Mouse (Mus musculus) MEL (cell line): Measurements from ENCODE around the gene 4931409K22Rik. TPM values are rescaled to one million over a fixed set of nuclear protein-coding genes. Genes with fewer than 3 reads are reported as not detected.

Experiments
- DNase-seq: peaks from one replicate; pipeline ENCODE4 v3.0.0; 2011; ENCODE audit warnings: low read depth, low spot score
- H3K27ac ChIP-seq: 2 replicates; pipeline ENCODE4 v1.5.1; 2012; ENCODE audit warnings: low read depth, mild to moderate bottlenecking, control low read depth, low read length, moderate library complexity; ENCODE audit not compliant: control insufficient read depth
- H3K27me3 ChIP-seq, 2 experiments: fragments of 150-350 bp in 1 of 2; sonication (generic) in 1 of 2; 2 replicates each; pipeline ENCODE4 v1.6.1; 2012; ENCODE audit warnings: low read length in 2 of 2, mild to moderate bottlenecking in 2 of 2, improper control_type of control experiment in 1 of 2, moderate library complexity in 1 of 2; ENCODE audit not compliant: insufficient read depth in 2 of 2, control insufficient read depth in 1 of 2
- H3K36me3 ChIP-seq, 2 experiments: 2 replicates each; pipeline ENCODE4 v1.6.1; 2012 to 2014; ENCODE audit warnings: low read length in 2 of 2, improper control_type of control experiment in 1 of 2, inconsistent platforms in 1 of 2, mild to moderate bottlenecking in 1 of 2; ENCODE audit not compliant: insufficient read depth in 2 of 2, control insufficient read depth in 1 of 2
- H3K4me1 ChIP-seq, 2 experiments: fragments of 150-350 bp in 1 of 2; sonication (generic) in 1 of 2; 2 replicates each; pipeline ENCODE4 v1.6.1; 2012; ENCODE audit warnings: low read length in 2 of 2, improper control_type of control experiment in 1 of 2, mild to moderate bottlenecking in 1 of 2; ENCODE audit not compliant: insufficient read depth in 2 of 2, control insufficient read depth in 1 of 2
- H3K4me3 ChIP-seq, 2 experiments: fragments of 150-350 bp in 1 of 2; sonication (generic) in 1 of 2; 2 replicates each; pipeline ENCODE4 v1.5.1; 2012; ENCODE audit warnings: low read depth in 2 of 2, low read length in 2 of 2, mild to moderate bottlenecking in 2 of 2, moderate library complexity in 2 of 2, control low read depth in 1 of 2, improper control_type of control experiment in 1 of 2; ENCODE audit not compliant: control insufficient read depth in 1 of 2, insufficient read depth in 1 of 2
- H3K79me2 ChIP-seq: 2 replicates; pipeline ENCODE4 v1.6.1; 2012; ENCODE audit warnings: mild to moderate bottlenecking, low read length, moderate library complexity; ENCODE audit not compliant: control insufficient read depth, poor library complexity, insufficient read depth
- H3K9ac ChIP-seq: 2 replicates; pipeline ENCODE4 v1.6.1; 2012; ENCODE audit warnings: low read depth, mild to moderate bottlenecking, control low read depth, low read length, moderate library complexity; ENCODE audit not compliant: control insufficient read depth, poor library complexity, severe bottlenecking
- H3K9me3 ChIP-seq: fragments of 150-350 bp; sonication (generic); replicated peaks from 2 replicates; pipeline ENCODE4 v1.6.1; 2012; ENCODE audit warnings: mild to moderate bottlenecking, low read length, improper control_type of control experiment, moderate library complexity; ENCODE audit not compliant: insufficient read depth
- GABPA ChIP-seq: IDR thresholded peaks from 2 replicates; pipeline ENCODE4 v1.6.1; 2012; ENCODE audit warnings: low read depth, mild to moderate bottlenecking, inconsistent platforms, low read length, improper control_type of control experiment, moderate library complexity
- MAFK ChIP-seq: IDR thresholded peaks from 2 replicates; pipeline ENCODE4 v1.6.1; 2011; ENCODE audit warnings: low read depth, mild to moderate bottlenecking, low read length, improper control_type of control experiment, borderline replicate concordance
- MAX ChIP-seq: IDR thresholded peaks from 2 replicates; pipeline ENCODE4 v1.6.1; 2011; ENCODE audit warnings: low read length, improper control_type of control experiment
- MAZ ChIP-seq: IDR thresholded peaks from 2 replicates; pipeline ENCODE4 v1.6.1; 2012; ENCODE audit warnings: low read depth, mild to moderate bottlenecking, inconsistent platforms, low read length, improper control_type of control experiment
- MYB ChIP-seq: IDR thresholded peaks from 2 replicates; pipeline ENCODE4 v1.6.1; 2011; ENCODE audit warnings: mild to moderate bottlenecking, low read depth, low read length, improper control_type of control experiment
- MYC ChIP-seq: IDR thresholded peaks from 2 replicates; pipeline ENCODE4 v1.6.1; 2011; ENCODE audit warnings: low read depth, mild to moderate bottlenecking, low read length, improper control_type of control experiment, moderate library complexity
- NELFE ChIP-seq: IDR thresholded peaks from 2 replicates; pipeline ENCODE4 v1.6.1; 2011; ENCODE audit warnings: low read depth, low read length, improper control_type of control experiment
- POLR2A ChIP-seq, 2 experiments: IDR thresholded peaks; 2 replicates each; pipeline ENCODE4 v1.6.1; 2011 to 2012; ENCODE audit warnings: low read length in 2 of 2, mild to moderate bottlenecking in 2 of 2, control low read depth in 1 of 2, improper control_type of control experiment in 1 of 2, low read depth in 1 of 2, moderate library complexity in 1 of 2; ENCODE audit not compliant: control insufficient read depth in 1 of 2, insufficient read depth in 1 of 2, poor library complexity in 1 of 2
- SIN3A ChIP-seq: IDR thresholded peaks from 2 replicates; pipeline ENCODE4 v1.6.1; 2012; ENCODE audit warnings: low read length, improper control_type of control experiment, inconsistent platforms
- SMC3 ChIP-seq: IDR thresholded peaks from 2 replicates; pipeline ENCODE4 v1.6.1; 2011; ENCODE audit warnings: low read depth, low read length, improper control_type of control experiment
- TAL1 ChIP-seq: IDR thresholded peaks from 2 replicates; pipeline ENCODE4 v1.6.1; 2012; ENCODE audit warnings: mild to moderate bottlenecking, inconsistent platforms, low read length, moderate library complexity, mixed read lengths
- TBP ChIP-seq: IDR thresholded peaks from 2 replicates; pipeline ENCODE4 v1.8.0; 2011; ENCODE audit warnings: low read depth, low read length, improper control_type of control experiment
- TCF12 ChIP-seq: IDR thresholded peaks from 2 replicates; pipeline ENCODE4 v1.6.1; 2014; ENCODE audit warnings: low read depth, mild to moderate bottlenecking, inconsistent platforms, low read length, improper control_type of control experiment, moderate library complexity
- ZC3H11A ChIP-seq: IDR thresholded peaks from 2 replicates; pipeline ENCODE4 v1.6.1; 2012; ENCODE audit warnings: low read depth, mild to moderate bottlenecking, inconsistent platforms, low read length, improper control_type of control experiment
- ZMIZ1 ChIP-seq: IDR thresholded peaks from 2 replicates; pipeline ENCODE4 v1.6.1; 2012; ENCODE audit warnings: low read depth, mild to moderate bottlenecking, inconsistent platforms, low read length, improper control_type of control experiment, moderate library complexity
- polyA plus RNA-seq, 2 experiments: library from polyadenylated mRNA; stranded (reverse) in 1 of 2; unstranded in 1 of 2; fragments of >175 nt in 1 of 2; fragments of >200 nt in 1 of 2; gene quantifications; 2 replicates each; pipeline versions ENCODE4 v1.2.1 to v1.2.4; 2012; ENCODE audit warnings: low replicate concordance in 2 of 2, low read depth in 1 of 2; ENCODE audit not compliant: insufficient read length in 2 of 2, insufficient read depth in 1 of 2, missing spikeins in 1 of 2
- total RNA-seq: library from RNA; depleted of rRNA; stranded (reverse); fragments of 300-350 nt; gene quantifications from 2 replicates; pipeline ENCODE4 v1.2.3, GENCODE M21; 2012

Gene 4931409K22Rik
- total and polyA plus RNA-seq, 3 experiments, result not detected

DNA sequence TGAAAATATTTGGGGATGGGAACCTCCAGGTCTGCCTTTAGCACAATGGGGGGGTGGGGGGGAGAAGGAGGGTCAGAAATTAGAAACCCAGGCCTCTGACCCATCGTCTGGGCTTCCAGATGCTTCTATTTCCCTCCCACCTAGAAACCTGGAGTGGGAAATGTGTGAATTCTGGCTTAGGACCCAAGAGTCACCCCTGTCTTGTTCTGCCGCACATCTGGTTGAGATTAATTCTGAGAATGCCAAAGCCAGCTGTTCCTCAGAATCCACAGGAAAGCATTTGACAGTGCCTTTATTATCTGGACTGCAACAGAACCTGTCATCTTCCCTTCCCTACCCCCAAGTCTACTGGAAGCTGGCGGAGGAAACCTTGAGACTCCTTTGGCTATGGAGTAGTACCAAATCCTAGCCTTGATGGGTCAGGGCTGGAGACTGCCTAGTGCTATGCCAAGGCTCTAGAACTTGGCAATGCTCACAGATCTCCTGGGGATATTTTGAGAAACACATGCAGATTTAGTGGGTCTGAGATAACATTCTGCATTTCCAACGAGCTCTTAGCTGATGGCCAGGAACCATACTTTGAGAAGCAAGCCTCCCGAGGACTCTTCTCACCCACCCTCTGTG, 2.9 kb downstream of the 4931409K22Rik start:
- no peaks in the 10 kb centered on the region for H3K9me3 ChIP-seq
- no peaks in the 10 kb centered on the region for H3K36me3 ChIP-seq
- no peak overlapping the region for H3K9ac ChIP-seq
- DNase-seq, result no peak
- H3K4me3 ChIP-seq, result no peak overlapping the region
- H3K79me2 ChIP-seq, result no peaks in the 10 kb centered on the region
- TF ChIP-seq MAFK, result no peak
- TF ChIP-seq POLR2A (IDR thresholded peaks at IDR 0.05; ENCODE audit: control insufficient read depth in 1 of 2, insufficient read depth in 1 of 2, low read depth in 1 of 2, low read length in 2 of 2, poor library complexity in 1 of 2), result no peak
- no peak for TF ChIP-seq SIN3A
- no peak for TF ChIP-seq MYB
- no peak for TF ChIP-seq ZC3H11A
- TF ChIP-seq MYC, result no peak
- no peak for TF ChIP-seq GABPA
- TF ChIP-seq MAX, result no peak
- no peak for TF ChIP-seq TBP
- TF ChIP-seq TCF12, result no peak
- no peak for TF ChIP-seq ZMIZ1
- no peak for TF ChIP-seq MAZ
- TF ChIP-seq, all 39 proteins: peak for 0
- Histone ChIP-seq H3K4me1 (no peaks in the 10 kb centered on the region), H3K27ac (no peak overlapping the region), H3K27me3 (peaks cover 14 to 23% of the 10 kb centered on the region in 2 experiments)

DNA sequence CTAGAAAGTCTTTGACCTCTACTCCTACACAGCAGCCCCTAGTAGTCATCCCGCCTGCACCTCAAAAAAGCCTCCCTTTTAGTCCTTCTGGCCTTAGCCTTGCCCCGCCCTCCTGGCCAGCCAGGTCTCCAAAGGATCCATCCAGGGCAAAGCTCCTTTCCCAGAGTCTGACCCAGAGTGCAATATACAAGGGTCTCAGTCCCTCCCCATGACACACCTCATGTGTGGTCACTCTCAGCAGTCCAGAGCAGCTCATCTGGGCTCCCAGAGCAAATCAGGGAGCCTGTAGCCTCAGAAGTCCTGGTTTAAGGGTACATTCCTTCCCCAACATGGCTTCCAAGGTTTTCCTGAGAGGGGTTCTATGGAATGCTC, 5.3 kb downstream of the 4931409K22Rik start:
- no peaks in the 10 kb centered on the region for H3K4me1 ChIP-seq
- H3K4me3 ChIP-seq, result no peak overlapping the region
- TF ChIP-seq NELFE (no peak), SMC3 (no peak)
- TF ChIP-seq, all 39 proteins: peak for 0
- DNase-seq, result no peak
- H3K9ac ChIP-seq, result no peak overlapping the region
- H3K36me3 ChIP-seq, result no peaks in the 10 kb centered on the region
- no peaks in the 10 kb centered on the region for H3K79me2 ChIP-seq
- H3K27ac ChIP-seq, result no peak overlapping the region
- no peaks in the 10 kb centered on the region for H3K9me3 ChIP-seq
- peaks cover 9 to 23% of the 10 kb centered on the region in 2 experiments for H3K27me3 ChIP-seq

DNA sequence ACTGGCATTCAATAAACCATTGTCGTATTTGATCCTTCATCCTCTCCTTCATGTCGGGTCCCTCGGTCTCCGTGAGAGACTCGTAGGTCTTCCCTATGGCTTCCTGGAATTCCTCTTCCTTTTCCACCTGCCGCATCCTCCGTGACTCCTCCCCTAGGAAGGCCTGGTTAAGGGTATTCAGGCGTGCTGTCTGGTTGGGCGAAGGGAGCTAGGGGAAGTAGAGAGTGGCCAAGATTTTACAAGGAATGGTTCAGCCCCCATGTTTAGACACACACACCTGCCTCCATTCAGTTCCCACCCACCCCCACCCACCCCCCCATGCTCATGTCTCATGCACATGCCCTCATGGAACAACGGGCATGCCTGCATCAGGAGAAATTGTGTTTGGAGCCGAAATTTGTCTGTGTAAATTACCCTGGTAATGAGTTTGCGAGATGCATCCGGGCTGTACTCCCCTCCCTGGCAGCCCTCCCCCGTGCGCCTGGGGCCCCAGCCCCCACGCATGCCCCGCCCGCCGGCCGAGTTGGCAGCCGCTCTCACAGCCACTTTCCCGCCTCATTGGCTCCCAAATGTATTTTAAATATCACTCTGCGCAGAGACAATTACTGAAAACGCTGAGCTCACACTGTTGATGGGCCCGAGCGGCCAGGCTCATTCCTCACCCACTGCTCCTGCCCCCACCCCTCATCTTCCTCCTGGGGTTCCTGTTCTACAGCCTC, 5.9 kb downstream of the 4931409K22Rik start:
- Histone ChIP-seq H3K79me2 (no peaks in the 10 kb centered on the region), H3K4me1 (no peaks in the 10 kb centered on the region), H3K27ac (no peak overlapping the region), H3K36me3 (no peaks in the 10 kb centered on the region), H3K9me3 (no peaks in the 10 kb centered on the region), H3K27me3 (peaks cover 9 to 21% of the 10 kb centered on the region in 2 experiments), H3K9ac (no peak overlapping the region), H3K4me3 (no peak overlapping the region)
- no peak for DNase-seq
- TF ChIP-seq MAFK, result no peak
- TF ChIP-seq MYB, result no peak
- no peak for TF ChIP-seq MYC
- no peak for TF ChIP-seq NELFE
- TF ChIP-seq TBP, result no peak
- no peak for TF ChIP-seq TAL1
